Mouse (Mus musculus) olfactory bulb, adult 2 months (tissue): ENCODE data around the gene Tnfrsf23. TPM values are rescaled to one million over a fixed set of nuclear protein-coding genes. Genes with fewer than 3 reads are reported as not detected.
A peak's percentile ranks its signal among the peaks of the same experiment; 100 is the strongest.

Experiments
- H3K27ac ChIP-seq: fragments of 200-500 bp; 2 replicates; pipeline ENCODE4 v1.5.1; 2012; ENCODE audit warnings: low read depth, low read length; ENCODE audit not compliant: insufficient read depth
- H3K4me1 ChIP-seq: fragments of 200-500 bp; 2 replicates; pipeline ENCODE4 v1.6.1; 2012; ENCODE audit warnings: low read length; ENCODE audit not compliant: control insufficient read depth, insufficient read depth
- H3K4me3 ChIP-seq: fragments of 200-500 bp; 2 replicates; pipeline ENCODE4 v1.5.1; 2012; ENCODE audit warnings: mild to moderate bottlenecking, low read depth, low read length, moderate library complexity; ENCODE audit not compliant: insufficient read depth
- CTCF ChIP-seq: fragments of 200-500 bp; IDR thresholded peaks from 2 replicates; pipeline ENCODE4 v1.5.1; 2012; ENCODE audit warnings: low read depth, mild to moderate bottlenecking, low read length, moderate library complexity; ENCODE audit not compliant: insufficient read depth
- POLR2A ChIP-seq: fragments of 200-500 bp; IDR thresholded peaks from 2 replicates; pipeline ENCODE4 v1.6.1; 2012; ENCODE audit warnings: mild to moderate bottlenecking, low read depth, low read length, moderate library complexity; ENCODE audit not compliant: insufficient read depth
- WGBS: fragments of 180-500 bp; shearing (Covaris S2); methylation state at CpG from one replicate; pipeline ENCODE4 v1.1.7; 2018; 5-methylcytosine and 5-hydroxymethylcytosine counted together
- polyA plus RNA-seq: library from polyadenylated mRNA; stranded (reverse); fragments of >200 nt; gene quantifications from 2 replicates; pipeline ENCODE4 v1.2.4, GENCODE M21; 2012; ENCODE audit warnings: low replicate concordance; ENCODE audit not compliant: missing spikeins, insufficient read depth, insufficient read length

Tnfrsf23 gene
- polyA plus RNA-seq, 1 experiment, result not detected

GRCm38 (mm10) chr7:143711381-143711780, 25.7 kb upstream of the Tnfrsf23 start:
- Histone ChIP-seq H3K4me1 (no peaks in the 10 kb centered on the region), H3K27ac (no peak overlapping the region), H3K4me3 (no peak overlapping the region)
- TF ChIP-seq CTCF (no peak), POLR2A (no peak)
- WGBS, result 91% methylated on average over 7 of the region's 7 CpGs

GRCm38 (mm10) chr7:143709395-143709794, 23.7 kb upstream of the Tnfrsf23 start:
- 91% methylated on average over 7 of the region's 7 CpGs for WGBS
- Histone ChIP-seq H3K4me3 (no peak overlapping the region), H3K27ac (no peak overlapping the region), H3K4me1 (no peaks in the 10 kb centered on the region)
- no peak for TF ChIP-seq POLR2A

DNA sequence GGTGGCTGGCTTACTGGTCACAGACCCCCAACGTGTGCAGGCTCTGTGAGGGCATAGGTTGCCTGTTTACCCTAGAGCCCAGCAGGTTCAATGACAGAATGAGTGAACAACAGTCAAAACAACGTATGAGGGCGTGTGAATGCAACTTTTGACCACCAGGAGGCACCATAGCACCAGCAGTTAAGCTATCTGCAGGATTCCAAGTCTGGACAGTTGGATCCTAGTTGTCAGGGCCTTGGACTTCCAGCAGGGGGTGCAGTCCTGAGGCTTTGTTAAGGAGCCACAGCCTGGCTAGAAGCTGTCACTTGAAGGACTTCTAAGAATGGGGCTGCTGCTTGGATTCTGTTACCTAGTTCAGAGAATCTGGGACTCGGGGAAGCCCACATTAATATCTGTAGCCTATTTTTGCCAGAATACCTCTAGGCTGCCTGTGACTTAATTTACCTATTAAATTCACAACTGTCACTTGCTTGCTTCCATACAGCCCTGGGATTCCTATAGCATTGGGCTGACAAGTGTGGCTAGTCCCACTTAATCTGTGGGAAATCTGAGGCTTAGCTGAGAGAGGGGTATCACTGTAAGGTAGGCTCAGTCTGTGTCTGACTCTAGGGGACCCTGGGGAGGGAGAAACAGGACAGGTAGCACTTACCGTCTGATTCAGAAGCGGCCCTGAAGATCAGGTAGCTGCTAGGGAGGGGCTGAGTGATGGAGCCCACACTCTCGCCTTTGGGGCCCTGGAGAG, 21.2 kb upstream of the Tnfrsf23 start:
- 40% methylated on average over 7 of the region's 7 CpGs for WGBS
- Histone ChIP-seq H3K4me3 (no peak overlapping the region), H3K27ac (no peak overlapping the region), H3K4me1 (no peaks in the 10 kb centered on the region)
- TF ChIP-seq CTCF, result peak; percentile 58
- TF ChIP-seq POLR2A, result no peak

DNA sequence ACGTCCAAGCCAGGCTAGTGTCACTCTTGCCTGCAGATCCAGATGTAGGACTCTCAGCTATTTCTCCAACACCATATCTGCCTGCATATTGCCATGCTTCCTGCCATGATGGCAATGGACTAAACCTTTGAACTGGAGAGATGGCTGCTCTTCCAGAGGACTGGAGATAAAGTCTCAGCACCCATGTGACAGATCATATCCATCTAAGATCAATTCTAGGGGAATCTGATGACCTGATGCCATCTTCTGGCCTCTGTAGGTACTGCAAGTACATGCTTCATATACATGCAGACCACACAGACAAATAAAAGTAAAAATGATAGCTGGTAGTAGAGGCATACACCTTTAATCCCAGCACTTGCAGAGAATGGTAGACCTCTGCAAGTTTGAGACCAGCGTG, 10.5 kb upstream of the Tnfrsf23 start:
- TF ChIP-seq CTCF (no peak), POLR2A (no peak)
- H3K27ac ChIP-seq, result no peak overlapping the region
- H3K4me3 ChIP-seq, result no peak overlapping the region
- H3K4me1 ChIP-seq, result peaks cover 7% of the 10 kb centered on the region; the same call in 1 of the 2 replicates
- WGBS, result 69% methylated on average over 2 of the region's 2 CpGs

DNA sequence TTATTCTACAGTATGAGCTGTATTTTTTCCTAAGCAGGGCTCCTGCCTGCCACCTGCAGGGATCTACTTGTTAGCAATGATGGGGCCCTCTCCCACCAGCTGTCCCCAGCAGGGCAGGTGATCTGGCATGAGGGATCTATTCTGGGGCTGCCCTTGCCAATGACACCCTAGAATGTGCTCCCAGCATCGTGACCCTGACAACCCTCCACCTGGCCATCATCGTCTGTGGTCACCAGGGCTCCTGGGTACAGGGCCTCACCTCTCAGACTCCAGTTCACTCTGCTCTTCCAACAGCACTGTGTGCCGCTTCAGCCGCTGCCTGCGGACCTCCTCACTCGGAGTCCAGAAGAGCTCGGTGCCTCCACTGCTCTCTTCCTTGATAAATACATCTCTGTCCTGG, 8.9 kb upstream of the Tnfrsf23 start:
- 94% methylated on average over 7 of the region's 7 CpGs for WGBS
- TF ChIP-seq POLR2A (no peak), CTCF (no peak)
- Histone ChIP-seq H3K4me1 (peaks cover 9% of the 10 kb centered on the region; the same call in 1 of the 2 replicates), H3K4me3 (no peak overlapping the region), H3K27ac (no peak overlapping the region)

DNA sequence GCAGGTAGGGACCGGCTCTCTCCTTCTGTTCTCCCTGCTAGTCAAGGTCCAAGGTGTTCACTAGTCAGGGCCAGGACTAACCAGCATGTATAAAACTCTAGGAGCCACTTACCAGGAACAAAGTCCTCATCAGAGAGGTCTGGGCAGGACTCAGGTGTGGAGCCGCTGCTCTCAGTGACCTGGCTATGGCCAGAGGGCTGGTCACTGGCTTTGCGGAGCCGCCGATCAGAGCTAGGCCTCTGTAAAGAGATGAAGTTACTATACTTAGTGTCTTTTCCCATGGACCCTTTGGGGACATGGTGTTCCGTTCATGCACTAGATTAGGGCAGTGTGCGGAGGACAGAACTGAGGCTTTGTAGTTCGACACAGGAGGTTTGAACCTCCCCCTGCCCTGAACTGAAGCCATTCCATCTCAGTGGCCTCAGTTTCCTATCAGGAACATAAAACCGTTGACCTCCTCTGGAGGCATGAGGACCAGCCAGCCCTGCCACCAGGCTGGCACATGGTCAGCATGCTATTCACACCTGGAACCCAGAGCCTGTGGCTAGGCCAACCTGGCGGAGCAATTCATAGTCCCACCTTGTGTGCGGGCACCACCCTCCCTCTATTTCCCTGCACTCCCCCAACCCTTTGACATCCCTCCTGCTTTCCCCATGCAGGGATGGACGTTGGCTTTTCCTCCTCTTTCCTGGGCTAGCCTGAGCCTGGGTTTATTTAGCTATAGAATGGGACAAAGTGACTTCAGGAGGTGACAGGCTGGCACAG, 7.3 kb upstream of the Tnfrsf23 start:
- Histone ChIP-seq H3K4me3 (no peak overlapping the region), H3K27ac (no peak overlapping the region), H3K4me1 (peaks cover 9% of the 10 kb centered on the region; the same call in 1 of the 2 replicates)
- WGBS, result 93% methylated on average over 12 of the region's 12 CpGs
- TF ChIP-seq POLR2A (no peak), CTCF (no peak)

GRCm38 (mm10) chr7:143691909-143692308, 6.2 kb upstream of the Tnfrsf23 start:
- Histone ChIP-seq H3K27ac (no peak overlapping the region), H3K4me3 (no peak overlapping the region), H3K4me1 (peaks cover 9% of the 10 kb centered on the region; the same call in 1 of the 2 replicates)
- TF ChIP-seq POLR2A (no peak), CTCF (no peak)
- whole genome bisulfite sequencing, result 97% methylated on average over 4 of the region's 4 CpGs

DNA sequence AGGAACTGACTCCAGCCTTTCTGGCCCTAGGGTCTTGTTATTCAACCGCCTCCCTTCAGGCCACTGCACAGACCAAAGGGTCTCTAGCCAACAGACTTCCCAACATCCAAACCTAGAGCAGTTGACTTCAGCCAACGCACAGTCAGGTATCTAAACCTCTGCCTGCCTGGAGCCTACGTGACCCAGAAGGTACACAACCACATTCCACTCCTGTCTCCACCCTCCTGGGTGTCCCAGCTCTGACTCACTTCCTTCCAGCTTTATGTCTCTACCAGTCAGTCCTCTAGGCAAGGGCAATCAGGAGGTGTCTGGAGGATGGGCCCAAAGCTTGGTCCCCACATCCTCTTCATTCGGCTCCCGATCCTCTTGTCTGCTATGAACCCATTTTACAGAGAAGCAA, 5.5 kb upstream of the Tnfrsf23 start:
- Histone ChIP-seq H3K4me3 (no peak overlapping the region), H3K27ac (no peak overlapping the region)
- TF ChIP-seq POLR2A, result no peak
- TF ChIP-seq CTCF, result no peak

GRCm38 (mm10) chr7:143689946-143690345, 4.3 kb upstream of the Tnfrsf23 start:
- Histone ChIP-seq H3K27ac (no peak overlapping the region), H3K4me1 (peaks cover 16% of the 10 kb centered on the region), H3K4me3 (no peak overlapping the region)
- 91% methylated on average over 4 of the region's 4 CpGs for WGBS
- TF ChIP-seq POLR2A, result no peak
- no peak for TF ChIP-seq CTCF

More for the DNA sequence above, 5.5 kb upstream of the Tnfrsf23 start:
- WGBS, result 90% methylated on average over 5 of the region's 5 CpGs
- peaks cover 9% of the 10 kb centered on the region; the same call in 1 of the 2 replicates for H3K4me1 ChIP-seq
